Mouse (Mus musculus) frontal cortex, adult 2 months (tissue): ENCODE measurements around the gene Gm49342. TPM values are rescaled to one million over a fixed set of nuclear protein-coding genes. Genes with fewer than 3 reads are reported as not detected.
"Not testable (repeated sequence)": the region's sequence is repeated elsewhere in the genome, so short reads cannot be mapped to it uniquely, and the experiment has no call there.

ENCODE experiments used
- DNase-seq, 2 experiments: peaks; one replicate each; pipeline ENCODE4 v3.0.0; 2022; ENCODE audit warnings: low spot score in 1 of 2; ENCODE audit errors: extremely low spot score in 1 of 2
- polyA plus RNA-seq: library from polyadenylated mRNA; depleted of rRNA; stranded (reverse); fragments of >200 nt; gene quantifications from 2 replicates; pipeline ENCODE4 v1.2.3, GENCODE M21; 2012; rRNA removed

The Gm49342 gene
- polyA plus RNA-seq, 1 experiment, result 37.9 TPM

DNA sequence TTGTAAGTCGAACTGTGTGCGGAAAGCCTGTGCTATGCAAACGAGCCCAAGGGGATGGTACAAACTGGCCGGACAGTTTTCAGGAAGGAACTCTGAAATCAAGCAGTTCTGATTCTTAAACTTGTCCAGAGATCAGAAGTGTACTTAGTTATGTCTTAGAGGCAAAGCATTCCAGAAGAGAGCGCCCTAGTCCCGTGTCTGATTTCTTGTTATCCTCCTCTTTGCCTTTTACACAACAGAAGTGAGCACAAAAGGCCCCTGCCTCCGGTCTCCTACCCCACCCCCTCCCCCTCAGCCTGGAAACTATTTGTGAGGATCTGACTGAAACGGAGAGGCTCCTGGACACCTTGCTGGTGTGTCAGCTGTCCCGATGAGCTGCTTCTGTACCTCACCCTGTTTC, 32.4 kb downstream of the Gm49342 start:
- DNase-seq, result peak in 1 of 2 experiments; percentile 26

DNA sequence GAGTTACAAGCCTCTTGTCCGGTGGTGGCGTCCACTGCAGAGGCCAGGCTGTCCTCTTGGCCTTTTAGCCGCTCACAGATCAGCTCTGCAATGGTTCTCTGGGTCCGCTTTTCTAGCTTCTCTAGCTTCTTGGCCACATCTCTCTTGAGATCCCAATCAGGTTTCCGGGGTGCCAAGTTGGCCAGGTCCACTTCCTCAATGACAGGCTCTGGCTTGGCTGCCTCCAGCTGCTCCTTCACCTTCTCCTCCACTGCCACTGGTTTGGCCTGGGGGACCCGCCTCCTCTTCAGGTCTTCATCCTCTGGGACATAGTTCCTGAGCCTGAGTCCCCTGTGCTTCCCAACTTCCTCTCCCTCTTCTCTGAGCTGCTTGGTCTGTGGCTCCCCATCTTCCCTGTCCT, 34.1 kb downstream of the Gm49342 start:
- not testable (repeated sequence) for DNase-seq

DNA sequence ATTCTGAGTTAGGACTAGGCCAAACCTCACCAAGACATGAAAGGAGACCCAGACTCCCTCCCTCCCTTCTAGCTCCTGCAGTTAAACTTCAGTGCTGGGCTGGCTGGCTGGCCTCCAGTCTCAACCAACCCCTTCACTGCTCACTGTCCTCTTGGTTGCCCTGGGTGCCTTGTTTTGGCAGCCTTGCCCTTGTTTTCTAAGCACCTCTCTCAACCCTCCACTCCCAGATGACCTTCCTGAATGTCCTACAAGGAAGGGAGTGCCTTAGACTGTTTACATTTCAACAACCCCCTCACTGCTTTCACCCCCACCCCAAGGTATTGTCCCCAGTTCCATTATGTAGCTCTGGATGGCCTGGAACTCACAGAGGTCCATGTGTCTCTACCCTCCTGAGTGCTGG, 35.3 kb downstream of the Gm49342 start:
- DNase-seq, result no peak

DNA sequence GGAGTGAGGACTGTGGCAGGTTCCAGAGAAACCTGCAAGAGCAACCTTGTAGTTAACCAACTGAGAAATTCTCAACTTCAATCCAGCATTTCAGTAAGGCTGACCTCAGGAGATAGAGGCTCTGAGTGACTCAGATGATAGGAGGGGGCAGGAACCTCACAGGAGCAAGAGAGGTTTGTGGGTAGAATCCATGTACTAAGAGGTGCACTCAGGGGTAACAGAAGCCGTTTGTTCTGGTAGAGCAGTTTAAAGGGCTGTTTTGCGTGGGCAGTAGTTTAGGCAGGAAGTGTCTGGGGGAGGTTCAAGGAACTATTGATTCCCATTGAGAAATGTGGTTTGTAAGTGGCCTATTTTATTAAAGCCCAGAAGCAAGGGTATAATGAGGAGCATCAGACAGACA, 36.9 kb downstream of the Gm49342 start:
- no peak for DNase-seq

DNA sequence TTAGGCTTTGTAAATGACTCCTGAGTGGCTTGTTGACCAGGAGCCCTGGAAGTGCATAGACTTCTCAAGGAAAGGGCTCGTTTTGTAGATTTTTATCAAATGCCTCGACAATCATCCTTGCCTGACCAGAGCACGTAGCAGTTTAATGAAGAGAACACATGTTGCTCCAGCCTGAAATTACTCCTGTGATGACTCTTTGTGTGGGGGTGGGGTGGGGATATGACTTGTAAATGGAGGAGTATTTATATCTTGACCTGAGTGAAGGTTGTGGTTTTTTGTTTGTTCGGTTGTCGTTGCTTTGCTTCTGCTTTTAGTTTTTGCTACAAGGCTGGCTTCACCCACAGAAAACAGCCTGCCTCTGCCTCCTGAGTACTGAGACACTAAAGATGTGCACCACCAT, 37.5 kb downstream of the Gm49342 start:
- DNase-seq, result no peak

DNA sequence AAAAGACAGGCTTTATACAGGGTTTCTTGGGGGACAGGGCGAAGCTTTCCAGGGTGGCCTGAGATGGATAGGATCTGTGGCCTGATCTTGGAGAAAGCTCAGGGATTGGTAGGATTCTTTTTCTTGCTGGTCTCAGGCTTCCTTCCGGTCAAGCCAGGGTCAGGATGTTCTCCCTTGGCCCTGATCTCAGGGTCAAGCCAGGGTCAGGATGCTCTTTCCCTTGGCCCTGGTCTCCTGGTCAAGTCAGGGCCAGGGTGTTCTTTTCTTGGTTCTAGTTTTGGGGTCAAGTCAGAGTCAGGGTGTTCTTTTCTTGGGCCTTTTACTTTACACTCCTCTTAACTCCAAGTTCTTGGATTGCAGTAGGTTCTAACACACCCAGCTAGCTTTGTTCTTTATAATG, 43.4 kb downstream of the Gm49342 start:
- DNase-seq, result no peak

DNA sequence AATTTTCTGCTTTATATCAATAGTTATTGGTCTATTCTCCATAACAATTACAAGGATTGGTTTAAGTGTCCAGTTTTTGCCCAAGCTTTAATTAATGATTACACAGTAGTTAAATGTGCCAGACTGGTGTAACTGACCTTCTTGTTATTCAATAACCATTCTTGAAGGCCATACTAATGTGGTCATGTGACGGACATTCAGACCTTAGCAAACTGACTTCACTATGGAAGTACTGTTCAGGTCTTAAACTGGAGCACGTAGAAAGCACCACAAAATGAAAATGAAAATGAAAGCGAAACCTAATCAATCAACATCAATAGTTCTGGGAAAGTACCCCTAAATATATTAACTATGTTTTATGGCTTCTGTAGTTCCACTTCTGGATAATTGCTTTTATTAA, 46.7 kb downstream of the Gm49342 start:
- no peak for DNase-seq

DNA sequence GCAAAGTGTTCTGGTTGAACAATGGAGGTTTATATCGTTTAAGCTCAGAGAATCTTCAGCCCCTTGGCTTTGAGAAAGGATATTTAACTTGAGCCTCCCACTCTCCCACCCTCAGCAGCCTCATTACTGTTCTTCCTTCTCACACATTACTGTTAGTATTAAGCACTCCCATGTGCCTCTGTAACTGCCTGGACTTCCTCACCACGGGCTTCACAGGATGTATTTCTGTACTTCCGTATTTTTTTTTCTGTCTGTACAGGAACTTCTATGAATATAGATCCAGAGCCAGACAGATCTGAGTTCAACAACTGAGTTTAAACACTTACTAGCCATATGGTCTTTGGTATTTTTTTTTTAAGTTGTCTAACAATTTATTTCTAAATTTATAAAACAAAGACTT, 52.8 kb downstream of the Gm49342 start:
- no peak for DNase-seq

DNA sequence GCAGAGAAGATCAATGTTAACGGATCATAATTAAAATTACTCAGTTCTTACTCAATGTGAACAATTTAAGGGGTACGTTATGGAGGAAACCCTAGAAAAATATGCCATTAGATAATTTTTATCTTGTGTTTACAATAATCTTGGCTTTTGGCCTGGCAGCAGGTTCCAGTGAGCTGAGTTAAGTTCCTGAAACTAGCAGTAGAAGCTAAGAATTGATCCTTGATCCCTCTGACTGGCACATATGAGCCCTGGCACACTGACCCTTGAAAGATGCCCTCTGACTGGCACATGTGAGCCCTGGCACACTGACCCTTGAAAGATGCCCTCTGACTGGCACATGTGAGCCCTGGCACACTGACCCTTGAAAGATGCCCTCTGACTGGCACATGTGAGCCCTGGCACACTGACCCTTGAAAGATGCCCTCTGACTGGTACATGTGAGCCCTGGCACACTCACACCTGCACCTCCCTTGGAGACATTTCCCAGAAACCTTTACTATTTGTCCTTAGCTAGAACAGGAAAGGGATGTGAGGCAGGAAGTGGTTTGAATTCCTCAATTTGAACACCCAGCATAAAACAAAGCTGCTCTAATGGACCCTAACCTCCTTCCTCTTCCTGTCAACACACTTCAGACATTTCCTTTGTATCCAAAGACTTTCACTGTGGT, 53.8 kb downstream of the Gm49342 start:
- DNase-seq, result no peak

DNA sequence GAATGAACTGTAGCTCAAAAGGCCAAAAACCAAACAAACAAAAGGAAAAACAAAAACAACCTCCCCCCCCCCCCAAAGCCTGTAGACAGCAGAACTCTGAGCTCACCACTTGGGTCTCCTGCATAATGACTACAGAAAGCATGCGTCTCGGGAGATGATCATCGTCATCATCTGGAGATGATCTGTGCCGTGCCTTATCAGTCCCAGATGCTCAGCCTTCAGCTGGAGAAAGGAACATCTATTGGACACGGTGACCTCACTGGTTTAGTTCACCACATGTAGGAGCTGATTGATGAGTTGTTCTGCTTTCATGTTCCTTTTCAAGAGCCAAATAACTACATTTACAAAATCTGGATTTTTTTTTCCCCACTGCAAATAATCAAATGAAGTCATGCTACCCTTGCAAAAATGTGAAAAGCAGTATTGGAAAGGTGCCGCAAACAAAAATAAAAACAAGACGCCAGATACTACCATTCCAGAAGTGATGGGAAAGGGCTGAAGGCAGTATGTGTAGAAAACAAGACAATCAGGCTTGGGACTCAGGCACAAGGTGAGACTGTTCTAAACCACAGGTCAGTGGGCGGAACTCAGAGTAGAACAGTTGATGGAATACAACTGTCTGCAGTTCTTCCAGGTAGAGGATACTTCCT, 63.0 kb downstream of the Gm49342 start, which contains the start of gene Rnase10:
Rnase10 (plus strand) TSS at position 600 of the 650 bp plus-strand sequence.
- no peak for DNase-seq

DNA sequence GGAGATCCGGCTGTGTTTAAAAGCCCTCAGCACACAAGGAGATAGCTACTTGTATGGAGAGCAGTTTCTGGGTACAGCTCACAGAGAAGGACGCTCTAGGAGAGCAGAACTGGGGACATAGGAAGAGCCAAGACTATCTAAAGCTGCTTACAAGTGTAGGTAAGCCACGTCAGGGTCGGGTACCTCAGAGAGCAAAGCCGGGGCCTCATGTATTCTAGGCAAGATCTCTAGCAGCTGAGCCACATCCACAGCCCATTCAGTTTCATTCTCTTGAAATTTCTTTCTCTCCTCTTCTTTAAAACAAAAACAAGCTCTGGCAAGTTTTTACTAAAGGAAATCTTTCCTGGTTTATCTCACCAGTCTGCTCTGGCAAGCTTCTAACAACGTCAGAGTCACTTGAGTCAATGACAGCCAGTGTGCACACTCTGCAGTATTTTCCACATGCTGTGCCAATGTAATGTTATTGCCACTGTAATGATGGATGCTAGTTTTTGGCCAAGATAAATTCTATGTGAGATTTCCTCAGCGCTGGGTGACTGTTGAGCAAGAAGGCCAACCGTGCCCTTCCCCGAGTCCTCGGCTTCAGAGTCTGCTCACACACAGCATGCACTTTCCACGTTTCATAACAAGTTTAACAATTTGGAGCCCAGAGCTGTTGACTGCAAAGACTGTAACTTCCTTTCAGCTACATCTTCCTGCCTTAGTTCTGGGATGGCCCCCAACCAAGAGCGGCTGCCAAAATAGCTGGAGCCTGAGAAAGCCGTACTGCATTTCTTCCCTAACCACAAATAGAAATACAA, 63.8 kb downstream of the Gm49342 start:
- peak; percentile 7 to 62 for DNase-seq

DNA sequence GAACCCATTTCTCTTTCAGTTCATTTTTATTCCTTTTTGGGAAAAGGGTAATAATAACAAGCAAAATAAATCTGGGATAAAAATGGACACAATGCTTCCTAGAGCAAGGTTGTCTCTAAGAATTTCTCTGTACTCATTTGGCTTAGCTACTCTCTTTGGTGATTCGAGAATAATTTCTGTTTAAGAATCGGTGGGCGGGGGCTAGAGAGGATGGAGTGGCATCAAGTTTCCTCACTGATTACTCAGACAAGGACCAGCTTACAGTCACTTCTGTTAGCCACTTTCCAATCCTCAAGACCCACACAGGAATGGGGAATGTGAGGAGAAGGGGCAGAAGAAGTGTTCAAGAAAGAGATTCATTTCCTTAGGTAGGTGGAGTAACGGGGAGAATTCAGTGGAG, 64.5 kb downstream of the Gm49342 start:
- DNase-seq, result no peak

DNA sequence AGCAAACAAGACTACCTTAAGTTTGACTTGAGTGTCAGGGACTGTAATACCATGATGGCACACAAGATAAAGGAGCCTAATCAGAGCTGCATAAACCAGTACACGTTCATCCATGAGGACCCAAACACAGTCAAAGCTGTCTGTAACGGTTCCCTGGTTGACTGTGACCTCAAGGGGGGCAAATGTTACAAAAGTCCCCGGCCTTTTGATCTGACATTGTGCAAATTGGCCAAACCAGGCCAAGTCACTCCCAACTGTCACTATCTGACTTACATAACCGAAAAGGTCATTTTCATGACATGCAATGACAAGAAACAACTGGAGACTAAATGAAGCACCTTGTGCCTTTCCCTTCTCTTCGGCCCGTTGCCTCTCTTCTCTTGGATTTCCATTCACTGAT, 65.3 kb downstream of the Gm49342 start:
- no peak for DNase-seq

Other genes with a start within 250 kb of the Gm49342 start
- gene Olfr748, start 237.1 kb upstream of the Gm49342 start, polyA plus RNA-seq, result not detected in 2 replicates
- 0.13 and 0.14 TPM in 2 replicates for gene Olfr749, start 199.4 kb upstream of the Gm49342 start, polyA plus RNA-seq
- gene Ttc5, start 159.0 kb upstream of the Gm49342 start, polyA plus RNA-seq, result 61.4 and 70.5 TPM in 2 replicates
- gene Ccnb1ip1, start 136.8 kb upstream of the Gm49342 start, polyA plus RNA-seq, result 0.06 and 0.08 TPM in 2 replicates
- gene Parp2, start 136.7 kb upstream of the Gm49342 start, polyA plus RNA-seq, result 58.4 and 58.7 TPM in 2 replicates
- 3.5 and 5.2 TPM in 2 replicates for gene Tep1, start 74.0 kb upstream of the Gm49342 start, polyA plus RNA-seq
- 3.1 and 3.3 TPM in 2 replicates for gene Klhl33, start 47.0 kb upstream of the Gm49342 start, polyA plus RNA-seq
- gene Osgep, start 19.6 kb upstream of the Gm49342 start, polyA plus RNA-seq, result 66.7 and 70.0 TPM in 2 replicates
- 60.2 and 60.5 TPM in 2 replicates for gene Apex1, start 19.5 kb upstream of the Gm49342 start, polyA plus RNA-seq
- gene Pip4p1, start 13.7 kb upstream of the Gm49342 start, polyA plus RNA-seq, result 156 and 184 TPM in 2 replicates
- 27.2 and 30.1 TPM in 2 replicates for gene Pnp, start 13.4 kb upstream of the Gm49342 start, polyA plus RNA-seq
- 1.3 and 1.7 TPM in 2 replicates for gene Pnp2, start 11.5 kb downstream of the Gm49342 start, polyA plus RNA-seq
- gene Rnase10, start 63.2 kb downstream of the Gm49342 start, polyA plus RNA-seq, result 0.16 TPM in 1 of 2 replicates, not detected in the other
- gene Rnase9, start 97.4 kb downstream of the Gm49342 start, polyA plus RNA-seq, result not detected in 2 replicates
- gene Rnase11, start 105.6 kb downstream of the Gm49342 start, polyA plus RNA-seq, result not detected in 2 replicates
- 0.20 TPM in 1 of 2 replicates, not detected in the other for gene Rnase12, start 113.1 kb downstream of the Gm49342 start, polyA plus RNA-seq
- not detected in 2 replicates for gene Olfr750, start 129.9 kb downstream of the Gm49342 start, polyA plus RNA-seq
- gene Rnase4, start 146.6 kb downstream of the Gm49342 start, polyA plus RNA-seq, result 20.3 and 27.1 TPM in 2 replicates
- 4.2 and 6.9 TPM in 2 replicates for gene Ang, start 146.6 kb downstream of the Gm49342 start, polyA plus RNA-seq
- not detected in 2 replicates for gene Eddm3b, start 169.9 kb downstream of the Gm49342 start, polyA plus RNA-seq
- gene Rnase6, start 179.4 kb downstream of the Gm49342 start, polyA plus RNA-seq, result 0.38 and 0.56 TPM in 2 replicates
- gene Rnase1, start 202.3 kb downstream of the Gm49342 start, polyA plus RNA-seq, result 0.72 and 0.99 TPM in 2 replicates
- not detected in 2 replicates for gene Rnase2b, start 217.7 kb downstream of the Gm49342 start, polyA plus RNA-seq